Mouse (Mus musculus): Measurements from ENCODE around the gene Dpp10. TPM values are rescaled to one million over a fixed set of nuclear protein-coding genes. Genes with fewer than 3 reads are reported as not detected.

Dpp10 gene
- polyA plus RNA-seq, 1 experiment from 2014 or later = 1.1 TPM

DNA sequence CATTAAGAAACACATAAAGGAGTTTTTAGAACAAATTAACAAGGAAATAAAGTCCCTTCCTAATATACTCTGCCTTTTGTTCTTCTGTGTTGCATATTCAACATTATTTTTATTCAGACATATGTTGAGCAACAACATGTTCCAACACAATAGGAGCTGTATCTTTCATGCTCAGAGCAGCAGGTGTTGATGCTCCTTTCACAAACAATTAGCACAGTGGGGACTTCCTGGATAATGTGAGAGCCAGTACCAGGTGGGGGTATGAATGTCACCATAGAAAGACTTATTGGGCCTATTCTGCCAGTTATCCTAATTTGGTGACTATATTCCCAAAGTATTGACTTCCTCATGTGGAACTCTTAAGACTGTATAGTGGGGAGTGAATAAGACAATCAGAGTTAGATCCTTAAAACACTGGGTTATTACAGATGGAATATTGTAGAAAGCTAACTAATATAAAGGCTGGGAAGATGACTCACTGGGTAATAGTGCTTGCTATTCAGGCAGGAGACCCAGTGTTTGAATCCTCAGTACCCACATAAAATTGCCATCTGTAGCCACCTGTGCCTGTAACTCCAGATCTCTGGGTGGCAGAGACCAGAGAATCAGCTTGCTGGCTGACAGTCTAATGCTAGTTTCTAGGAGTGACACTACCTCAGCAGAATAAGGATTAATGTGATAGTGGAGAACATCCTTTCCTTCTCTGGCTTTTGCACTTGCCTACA, 117.9 kb downstream of the Dpp10 start:
- Histone ChIP-seq H3K27me3 (ENCODE audit: control insufficient read depth, insufficient read depth, low read length) (no peaks in the 10 kb centered on the region), H3K4me2 (ENCODE audit: low read depth, low read length) (no peak overlapping the region), H3K9me3 (replicated peaks; ENCODE audit: control insufficient read depth, low read length) (no peaks in the 10 kb centered on the region), H3K27ac (ENCODE audit: low read length) (no peak overlapping the region), H3K9ac (ENCODE audit: low read length) (no peak overlapping the region), H3K4me3 (replicated peaks; ENCODE audit: low read length) (no peak overlapping the region), H3K4me1 (ENCODE audit: control insufficient read depth, insufficient read depth, low read length) (no peaks in the 10 kb centered on the region), H3K36me3 (ENCODE audit: control insufficient read depth, insufficient read depth, low read length) (no peaks in the 10 kb centered on the region)
- ATAC-seq (ENCODE audit: insufficient read depth, low FRiP score) = no peak

DNA sequence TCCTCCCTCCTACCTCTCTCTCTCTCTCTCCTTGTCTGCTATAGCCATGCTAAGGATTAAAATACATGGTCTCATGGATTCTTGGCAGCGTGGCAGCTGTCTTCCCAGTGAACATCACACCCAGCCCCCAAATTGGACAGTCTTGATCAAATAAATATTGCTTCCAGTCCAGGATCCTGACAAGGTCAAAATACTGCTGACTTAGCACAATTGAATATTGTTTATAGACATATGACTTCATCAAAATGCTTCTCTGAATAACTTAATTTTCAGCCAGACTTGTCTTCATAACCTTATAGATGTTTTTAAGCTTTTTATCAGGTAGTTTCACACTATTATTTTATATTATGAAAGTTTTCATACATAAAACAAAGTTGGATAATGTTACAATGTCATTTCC, 120.5 kb downstream of the Dpp10 start:
- WGBS = 48% methylated on average over 1 of the region's 1 CpGs
- Histone ChIP-seq H3K4me3 (replicated peaks; ENCODE audit: low read length) (no peak overlapping the region), H3K4me1 (ENCODE audit: control insufficient read depth, insufficient read depth, low read length) (no peaks in the 10 kb centered on the region), H3K4me2 (ENCODE audit: low read depth, low read length) (no peak overlapping the region), H3K9me3 (replicated peaks; ENCODE audit: control insufficient read depth, low read length) (no peaks in the 10 kb centered on the region), H3K36me3 (ENCODE audit: control insufficient read depth, insufficient read depth, low read length) (no peaks in the 10 kb centered on the region), H3K27ac (ENCODE audit: low read length) (no peak overlapping the region), H3K27me3 (ENCODE audit: control insufficient read depth, insufficient read depth, low read length) (no peaks in the 10 kb centered on the region), H3K9ac (ENCODE audit: low read length) (no peak overlapping the region)
- ATAC-seq (ENCODE audit: insufficient read depth, low FRiP score) = no peak

DNA sequence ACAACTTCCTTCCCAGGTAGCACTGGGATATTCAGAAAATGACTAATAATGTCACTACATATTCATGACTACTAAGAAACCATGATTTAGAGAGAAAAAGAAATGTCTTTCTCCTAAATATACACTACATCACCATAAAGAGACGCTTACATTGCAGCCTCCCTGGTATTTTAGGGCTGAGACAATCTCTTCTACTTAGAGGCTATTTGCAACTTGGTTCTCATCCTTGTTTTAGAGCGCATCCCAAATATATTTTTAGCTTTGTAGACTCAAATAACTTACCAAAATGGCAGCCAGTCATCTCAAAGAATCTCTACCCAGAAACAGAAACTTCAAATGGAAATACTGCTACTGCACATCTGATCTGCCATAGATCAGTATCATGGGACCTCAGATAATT, 121.5 kb downstream of the Dpp10 start:
- WGBS = 83% methylated on average over 2 of the region's 2 CpGs
- H3K9me3 ChIP-seq (replicated peaks; ENCODE audit: control insufficient read depth, low read length) = no peaks in the 10 kb centered on the region

DNA sequence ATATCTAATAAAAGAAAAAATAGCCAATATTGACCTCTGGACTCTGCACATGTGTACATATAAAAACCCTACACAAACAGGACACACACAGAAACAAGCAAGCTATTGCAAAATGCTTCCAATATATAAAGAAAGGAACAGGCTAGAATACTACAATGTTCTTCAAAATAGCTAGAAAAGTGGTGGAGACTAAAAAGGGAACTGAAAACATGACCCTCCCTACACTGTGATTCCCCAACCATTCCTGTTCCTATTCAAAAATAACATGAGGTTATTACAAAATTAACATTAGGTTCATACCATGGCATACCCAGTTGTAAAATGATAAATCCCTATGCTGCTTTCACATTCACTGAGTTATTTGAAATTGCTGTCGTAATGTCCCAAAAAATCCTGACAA, 125.8 kb downstream of the Dpp10 start:
- 92% methylated on average over 1 of the region's 1 CpGs for WGBS
- Histone ChIP-seq H3K36me3 (ENCODE audit: control insufficient read depth, insufficient read depth, low read length) (no peaks in the 10 kb centered on the region), H3K4me3 (replicated peaks; ENCODE audit: low read length) (no peak overlapping the region), H3K4me1 (ENCODE audit: control insufficient read depth, insufficient read depth, low read length) (no peaks in the 10 kb centered on the region), H3K9ac (ENCODE audit: low read length) (no peak overlapping the region), H3K4me2 (ENCODE audit: low read depth, low read length) (no peak overlapping the region), H3K9me3 (replicated peaks; ENCODE audit: control insufficient read depth, low read length) (no peaks in the 10 kb centered on the region), H3K27me3 (ENCODE audit: control insufficient read depth, insufficient read depth, low read length) (no peaks in the 10 kb centered on the region), H3K27ac (ENCODE audit: low read length) (no peak overlapping the region)
- no peak for ATAC-seq (ENCODE audit: insufficient read depth, low FRiP score)

More for the DNA sequence above, 121.5 kb downstream of the Dpp10 start:
- no peak for ATAC-seq (ENCODE audit: insufficient read depth, low FRiP score)
- H3K4me3 ChIP-seq (replicated peaks; ENCODE audit: low read length) = no peak overlapping the region
- no peaks in the 10 kb centered on the region for H3K27me3 ChIP-seq (ENCODE audit: control insufficient read depth, insufficient read depth, low read length)
- H3K36me3 ChIP-seq (ENCODE audit: control insufficient read depth, insufficient read depth, low read length) = no peaks in the 10 kb centered on the region
- no peak overlapping the region for H3K9ac ChIP-seq (ENCODE audit: low read length)
- no peak overlapping the region for H3K4me2 ChIP-seq (ENCODE audit: low read depth, low read length)
- H3K27ac ChIP-seq (ENCODE audit: low read length) = no peak overlapping the region
- H3K4me1 ChIP-seq (ENCODE audit: control insufficient read depth, insufficient read depth, low read length) = no peaks in the 10 kb centered on the region

DNA sequence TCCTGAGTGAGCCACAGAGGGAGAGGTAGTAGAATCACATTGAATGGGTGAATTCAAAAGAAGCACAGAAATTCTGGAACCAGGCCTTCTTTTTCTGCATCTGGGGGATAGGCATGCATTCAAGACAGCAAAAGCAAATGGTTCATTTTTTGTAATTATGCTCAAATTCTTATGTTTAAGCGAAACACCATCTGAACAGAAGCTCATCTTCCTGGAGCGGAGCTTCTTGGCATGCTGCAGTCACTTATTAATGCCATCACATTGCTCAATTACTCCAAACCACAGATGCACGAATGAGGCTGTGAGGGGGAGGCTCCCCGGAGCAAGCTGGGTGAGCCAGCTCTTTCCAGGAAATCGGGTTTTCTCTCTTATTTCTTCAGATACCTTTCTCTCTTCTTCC, 142.7 kb downstream of the Dpp10 start:
- H3K4me2 ChIP-seq (ENCODE audit: low read depth, low read length) = no peak overlapping the region
- H3K36me3 ChIP-seq (ENCODE audit: control insufficient read depth, insufficient read depth, low read length) = no peaks in the 10 kb centered on the region
- 78% methylated on average over 5 of the region's 5 CpGs for WGBS
- no peak overlapping the region for H3K4me3 ChIP-seq (replicated peaks; ENCODE audit: low read length)
- no peak overlapping the region for H3K9ac ChIP-seq (ENCODE audit: low read length)
- no peak overlapping the region for H3K27ac ChIP-seq (ENCODE audit: low read length)
- H3K27me3 ChIP-seq (ENCODE audit: control insufficient read depth, insufficient read depth, low read length) = no peaks in the 10 kb centered on the region
- H3K4me1 ChIP-seq (ENCODE audit: control insufficient read depth, insufficient read depth, low read length) = no peaks in the 10 kb centered on the region
- ATAC-seq (ENCODE audit: insufficient read depth, low FRiP score) = no peak
- H3K9me3 ChIP-seq (replicated peaks; ENCODE audit: control insufficient read depth, low read length) = no peaks in the 10 kb centered on the region

DNA sequence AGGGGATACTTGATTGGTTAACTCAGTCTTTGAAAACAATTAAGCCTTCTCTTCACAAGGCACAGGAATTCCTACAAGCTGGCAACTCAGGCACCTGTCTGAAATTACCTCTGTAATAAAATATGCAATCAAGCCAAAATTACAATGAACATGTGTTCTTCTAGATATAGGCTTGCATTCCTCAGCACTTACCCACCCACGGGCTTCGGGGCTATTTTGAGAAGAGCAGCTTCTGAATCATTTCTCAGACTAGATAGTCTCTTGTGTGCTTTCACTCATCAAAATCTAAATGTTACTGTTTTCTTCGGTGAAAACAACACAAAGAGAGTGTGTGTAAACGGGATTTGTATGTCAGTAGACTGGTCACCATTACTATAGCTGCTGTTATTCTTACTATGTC, 144.1 kb downstream of the Dpp10 start:
- Histone ChIP-seq H3K9ac (ENCODE audit: low read length) (no peak overlapping the region), H3K4me3 (replicated peaks; ENCODE audit: low read length) (no peak overlapping the region), H3K27me3 (ENCODE audit: control insufficient read depth, insufficient read depth, low read length) (no peaks in the 10 kb centered on the region), H3K9me3 (replicated peaks; ENCODE audit: control insufficient read depth, low read length) (no peaks in the 10 kb centered on the region), H3K4me1 (ENCODE audit: control insufficient read depth, insufficient read depth, low read length) (no peaks in the 10 kb centered on the region), H3K4me2 (ENCODE audit: low read depth, low read length) (no peak overlapping the region), H3K36me3 (ENCODE audit: control insufficient read depth, insufficient read depth, low read length) (no peaks in the 10 kb centered on the region), H3K27ac (ENCODE audit: low read length) (no peak overlapping the region)
- ATAC-seq (ENCODE audit: insufficient read depth, low FRiP score) = no peak
- 73% methylated on average over 4 of the region's 4 CpGs for WGBS

DNA sequence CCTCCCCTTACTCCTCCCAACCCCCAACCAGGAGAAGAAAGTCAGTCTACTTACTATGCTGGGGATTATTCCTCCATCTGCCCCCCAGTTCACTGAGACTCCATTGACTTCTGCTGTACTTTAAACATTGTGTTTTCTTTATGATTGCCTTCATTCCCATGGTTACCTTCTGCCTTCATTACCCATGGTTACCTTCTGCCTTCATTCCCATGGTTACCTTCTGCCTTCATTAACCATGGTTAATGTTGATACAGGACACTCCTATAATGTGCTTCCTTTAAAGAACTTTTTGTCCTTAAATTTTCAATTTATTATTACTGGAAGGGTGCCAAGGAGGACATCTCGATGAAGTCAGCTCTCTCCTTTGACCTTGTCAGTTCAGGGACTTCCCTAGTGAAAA, 158.1 kb downstream of the Dpp10 start:
- 37% methylated on average over 1 of the region's 1 CpGs for WGBS
- Histone ChIP-seq H3K4me3 (replicated peaks; ENCODE audit: low read length) (no peak overlapping the region), H3K27me3 (ENCODE audit: control insufficient read depth, insufficient read depth, low read length) (no peaks in the 10 kb centered on the region), H3K4me2 (ENCODE audit: low read depth, low read length) (no peak overlapping the region), H3K9ac (ENCODE audit: low read length) (no peak overlapping the region), H3K9me3 (replicated peaks; ENCODE audit: control insufficient read depth, low read length) (no peaks in the 10 kb centered on the region), H3K36me3 (ENCODE audit: control insufficient read depth, insufficient read depth, low read length) (no peaks in the 10 kb centered on the region), H3K4me1 (ENCODE audit: control insufficient read depth, insufficient read depth, low read length) (no peaks in the 10 kb centered on the region), H3K27ac (ENCODE audit: low read length) (no peak overlapping the region)
- ATAC-seq (ENCODE audit: insufficient read depth, low FRiP score) = no peak

DNA sequence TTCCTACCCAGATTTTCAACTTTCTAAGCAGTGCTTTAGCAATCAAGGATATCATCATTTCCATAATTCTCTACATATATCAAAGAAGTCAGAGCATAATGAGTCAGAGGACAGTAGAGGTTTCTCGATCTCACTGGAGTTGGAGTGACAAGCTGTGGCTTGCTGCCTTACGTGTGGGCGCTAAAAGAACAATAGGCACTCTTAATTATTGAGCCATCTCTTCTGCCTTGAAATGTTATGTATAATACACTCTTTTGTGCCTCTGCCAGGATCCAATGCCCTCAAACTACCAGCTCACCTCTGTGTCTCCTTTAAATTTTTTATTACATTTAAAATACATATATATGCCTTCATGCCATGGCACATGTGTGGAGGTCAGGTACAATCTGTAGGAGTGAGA, 198.5 kb downstream of the Dpp10 start:
- no peak for ATAC-seq (ENCODE audit: insufficient read depth, low FRiP score)
- WGBS = 67% methylated on average over 3 of the region's 3 CpGs
- no peaks in the 10 kb centered on the region for H3K27me3 ChIP-seq (ENCODE audit: control insufficient read depth, insufficient read depth, low read length)
- no peak overlapping the region for H3K27ac ChIP-seq (ENCODE audit: low read length)
- H3K4me2 ChIP-seq (ENCODE audit: low read depth, low read length) = no peak overlapping the region
- no peaks in the 10 kb centered on the region for H3K36me3 ChIP-seq (ENCODE audit: control insufficient read depth, insufficient read depth, low read length)
- no peaks in the 10 kb centered on the region for H3K9me3 ChIP-seq (replicated peaks; ENCODE audit: control insufficient read depth, low read length)
- H3K4me3 ChIP-seq (replicated peaks; ENCODE audit: low read length) = no peak overlapping the region
- H3K4me1 ChIP-seq (ENCODE audit: control insufficient read depth, insufficient read depth, low read length) = no peaks in the 10 kb centered on the region
- no peak overlapping the region for H3K9ac ChIP-seq (ENCODE audit: low read length)

DNA sequence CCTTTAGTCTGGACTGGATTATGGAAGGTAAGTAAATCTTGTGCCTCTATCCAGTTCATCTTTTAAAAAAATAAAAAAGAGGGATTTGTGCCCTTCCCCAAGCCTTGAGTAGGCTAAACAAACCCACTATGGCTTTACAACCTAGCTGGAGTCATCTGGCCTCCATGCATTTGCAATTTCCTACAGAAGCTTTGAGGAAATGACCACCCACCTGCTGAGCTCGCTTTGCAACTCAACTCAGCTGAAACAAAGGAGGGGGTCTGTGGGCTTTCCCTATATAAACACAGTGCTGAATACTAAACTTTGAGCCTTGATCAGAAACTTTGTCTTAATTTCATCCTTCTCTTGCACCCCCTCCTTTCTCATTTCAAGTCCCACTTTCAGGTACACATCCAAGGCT, 244.2 kb downstream of the Dpp10 start:
- H3K27ac ChIP-seq (ENCODE audit: low read length) = no peak overlapping the region
- H3K9ac ChIP-seq (ENCODE audit: low read length) = no peak overlapping the region
- no peak for ATAC-seq (ENCODE audit: insufficient read depth, low FRiP score)
- no peaks in the 10 kb centered on the region for H3K4me1 ChIP-seq (ENCODE audit: control insufficient read depth, insufficient read depth, low read length)
- H3K4me2 ChIP-seq (ENCODE audit: low read depth, low read length) = no peak overlapping the region
- H3K9me3 ChIP-seq (replicated peaks; ENCODE audit: control insufficient read depth, low read length) = no peaks in the 10 kb centered on the region
- no peak overlapping the region for H3K4me3 ChIP-seq (replicated peaks; ENCODE audit: low read length)
- no peaks in the 10 kb centered on the region for H3K27me3 ChIP-seq (ENCODE audit: control insufficient read depth, insufficient read depth, low read length)
- 35% methylated on average over 1 of the region's 1 CpGs for WGBS
- no peaks in the 10 kb centered on the region for H3K36me3 ChIP-seq (ENCODE audit: control insufficient read depth, insufficient read depth, low read length)

Data from stomach, embryonic 16.5 days (tissue).